Mouse (Mus musculus) heart, adult 18-20 months (tissue): ENCODE data around the gene Plb1. TPM values are rescaled to one million over a fixed set of nuclear protein-coding genes. Genes with fewer than 3 reads are reported as not detected.

Source experiments
- DNase-seq, 2 experiments: peaks; one replicate each; pipeline ENCODE4 v3.0.0; 2021 to 2022; ENCODE audit warnings: mixed read lengths in 1 of 2
- total RNA-seq, 2 experiments: library from RNA; stranded (reverse); gene quantifications; 2 replicates each; pipeline ENCODE4 v1.2.3; 2021

The Plb1 gene
- total RNA-seq, 2 experiments from 2014 or later: 1.1 to 1.8 TPM

- DNase-seq: no peak
These were observed 12.9 kb downstream of the Plb1 start for GRCm38 (mm10) chr5:32245385-32245784.

GRCm38 (mm10) chr5:32260751-32261150 lies 28.2 kb downstream of the Plb1 start:
- no peak for DNase-seq

- no peak for DNase-seq
These were observed 28.7 kb downstream of the Plb1 start for GRCm38 (mm10) chr5:32261251-32261650.

- DNase-seq: no peak
These were observed 30.0 kb downstream of the Plb1 start for GRCm38 (mm10) chr5:32262534-32262933.

- DNase-seq: peak; percentile 61 to 79
These were observed 40.0 kb downstream of the Plb1 start for GRCm38 (mm10) chr5:32272502-32272901.

- no peak for DNase-seq
These were observed 45.6 kb downstream of the Plb1 start for GRCm38 (mm10) chr5:32278000-32278694.

- no peak for DNase-seq
These were observed 47.6 kb downstream of the Plb1 start for GRCm38 (mm10) chr5:32280066-32280465.

GRCm38 (mm10) chr5:32282345-32282744 lies 49.8 kb downstream of the Plb1 start:
- DNase-seq: no peak

GRCm38 (mm10) chr5:32283457-32283856 lies 50.9 kb downstream of the Plb1 start:
- no peak for DNase-seq

GRCm38 (mm10) chr5:32286315-32286714 lies 53.8 kb downstream of the Plb1 start:
- no peak for DNase-seq

- DNase-seq: peak in 1 of 2 experiments; percentile 7
These were observed 55.5 kb downstream of the Plb1 start for GRCm38 (mm10) chr5:32288021-32288420.

- no peak for DNase-seq
These were observed 58.8 kb downstream of the Plb1 start for GRCm38 (mm10) chr5:32291316-32291715.

- peak; percentile 14 to 40 for DNase-seq
These were observed 70.7 kb downstream of the Plb1 start for GRCm38 (mm10) chr5:32302991-32303921.

- no peak for DNase-seq
These were observed 74.6 kb downstream of the Plb1 start for GRCm38 (mm10) chr5:32307106-32307505.

GRCm38 (mm10) chr5:32308647-32309046 lies 76.1 kb downstream of the Plb1 start:
- DNase-seq: no peak

- DNase-seq: no peak
These were observed 77.2 kb downstream of the Plb1 start for GRCm38 (mm10) chr5:32309714-32310113.

- no peak for DNase-seq
These were observed 78.3 kb downstream of the Plb1 start for GRCm38 (mm10) chr5:32310802-32311201.

- DNase-seq: no peak
These were observed 79.2 kb downstream of the Plb1 start for GRCm38 (mm10) chr5:32311589-32312166.

GRCm38 (mm10) chr5:32313671-32314070 lies 81.2 kb downstream of the Plb1 start:
- no peak for DNase-seq

GRCm38 (mm10) chr5:32314731-32315130 lies 82.2 kb downstream of the Plb1 start:
- no peak for DNase-seq

- peak; percentile 50 to 77 for DNase-seq
These were observed 89.8 kb downstream of the Plb1 start for GRCm38 (mm10) chr5:32322146-32322811.

GRCm38 (mm10) chr5:32328139-32328538 lies 95.6 kb downstream of the Plb1 start:
- DNase-seq: no peak
